Mouse (Mus musculus): ENCODE data around the gene Hist1h2bf. TPM values are rescaled to one million over a fixed set of nuclear protein-coding genes. Genes with fewer than 3 reads are reported as not detected.
A peak's percentile ranks its signal among the peaks of the same experiment; 100 is the strongest.
"Not testable (repeated sequence)": the region's sequence is repeated elsewhere in the genome, so short reads cannot be mapped to it uniquely, and the experiment has no call there.

Hist1h2bf gene
- polyA plus RNA-seq, 1 experiment from 2014 or later, result 4.1 TPM

GRCm38 (mm10) chr13:23570261-23571021, 3.6 kb downstream of the Hist1h2bf start:
- WGBS, result 2% methylated on average over 11 of the region's 41 CpGs
- H3K9ac ChIP-seq (ENCODE audit: low read depth, low read length), result peak overlapping the region; percentile 57
- peak overlapping the region; percentile 75 for H3K4me2 ChIP-seq (ENCODE audit: low read depth, low read length)
- DNase-seq (ENCODE audit: low spot score) (peak; percentile 58), ATAC-seq (ENCODE audit: low read depth) (peak; percentile 2; the same call in 1 of the 2 replicates)
- H3K4me3 ChIP-seq (ENCODE audit: low read depth, low read length), result peak overlapping the region; percentile 52
- H3K9me3 ChIP-seq (ENCODE audit: control insufficient read depth, low read length); H3K36me3 ChIP-seq (ENCODE audit: control insufficient read depth, insufficient read depth, low read length); H3K27me3 ChIP-seq (replicated peaks; ENCODE audit: control insufficient read depth, insufficient read depth, low read length); H3K4me1 ChIP-seq (ENCODE audit: control insufficient read depth, insufficient read depth, low read length): not testable (repeated sequence)
- H3K27ac ChIP-seq (replicated peaks; ENCODE audit: low read depth, low read length), result peak overlapping the region; percentile 94

GRCm38 (mm10) chr13:23564482-23564881, 9.5 kb downstream of the Hist1h2bf start:
- Histone ChIP-seq H3K27ac (replicated peaks; ENCODE audit: low read depth, low read length) (peak overlapping the region; percentile 98), H3K4me1 (ENCODE audit: control insufficient read depth, insufficient read depth, low read length) (no peaks in the 10 kb centered on the region), H3K4me3 (ENCODE audit: low read depth, low read length) (no peak overlapping the region), H3K9ac (ENCODE audit: low read depth, low read length) (no peak overlapping the region), H3K36me3 (ENCODE audit: control insufficient read depth, insufficient read depth, low read length) (no peaks in the 10 kb centered on the region), H3K4me2 (ENCODE audit: low read depth, low read length) (no peak overlapping the region), H3K27me3 (replicated peaks; ENCODE audit: control insufficient read depth, insufficient read depth, low read length) (no peaks in the 10 kb centered on the region), H3K9me3 (ENCODE audit: control insufficient read depth, low read length) (no peaks in the 10 kb centered on the region)
- ATAC-seq (ENCODE audit: low read depth) (no peak), DNase-seq (ENCODE audit: low spot score) (no peak)
- 89% methylated on average over 2 of the region's 2 CpGs for WGBS

GRCm38 (mm10) chr13:23562699-23563462, 11.1 kb downstream of the Hist1h2bf start:
- peak overlapping the region; percentile 63 for H3K9ac ChIP-seq (ENCODE audit: low read depth, low read length)
- H3K4me2 ChIP-seq (ENCODE audit: low read depth, low read length), result peak overlapping the region; percentile 70
- H3K4me3 ChIP-seq (ENCODE audit: low read depth, low read length), result peak overlapping the region; percentile 42
- ATAC-seq (ENCODE audit: low read depth) (peak; percentile 45), DNase-seq (ENCODE audit: low spot score) (peak; percentile 91)
- no peaks in the 10 kb centered on the region for H3K9me3 ChIP-seq (ENCODE audit: control insufficient read depth, low read length)
- H3K36me3 ChIP-seq (ENCODE audit: control insufficient read depth, insufficient read depth, low read length), result no peaks in the 10 kb centered on the region
- WGBS, result 3% methylated on average over 18 of the region's 18 CpGs
- H3K27me3 ChIP-seq (replicated peaks; ENCODE audit: control insufficient read depth, insufficient read depth, low read length), result no peaks in the 10 kb centered on the region
- peak overlapping the region; percentile 98 for H3K27ac ChIP-seq (replicated peaks; ENCODE audit: low read depth, low read length)
- no peaks in the 10 kb centered on the region for H3K4me1 ChIP-seq (ENCODE audit: control insufficient read depth, insufficient read depth, low read length)

GRCm38 (mm10) chr13:23561883-23562659, 11.9 kb downstream of the Hist1h2bf start, which contains the start of gene Hist1h3e:
TSS of gene Hist1h3e (minus strand) at chr13:23562369.
- DNase-seq (ENCODE audit: low spot score), result peak; percentile 99
- H3K4me2 ChIP-seq (ENCODE audit: low read depth, low read length), result peak within 1 kb of the TSS; percentile 70
- H3K9me3 ChIP-seq (ENCODE audit: control insufficient read depth, low read length); H3K36me3 ChIP-seq (ENCODE audit: control insufficient read depth, insufficient read depth, low read length); H3K4me1 ChIP-seq (ENCODE audit: control insufficient read depth, insufficient read depth, low read length); H3K27me3 ChIP-seq (replicated peaks; ENCODE audit: control insufficient read depth, insufficient read depth, low read length): not testable (repeated sequence)
- peak within 1 kb of the TSS; percentile 63 for H3K9ac ChIP-seq (ENCODE audit: low read depth, low read length)
- WGBS, result 0% methylated on average over 35 of the region's 67 CpGs
- ATAC-seq (ENCODE audit: low read depth), result peak; percentile 93
- H3K4me3 ChIP-seq (ENCODE audit: low read depth, low read length), result peak within 1 kb of the TSS; percentile 42
- H3K27ac ChIP-seq (replicated peaks; ENCODE audit: low read depth, low read length), result peak within 1 kb of the TSS; percentile 98

GRCm38 (mm10) chr13:23561531-23561882, 12.5 kb downstream of the Hist1h2bf start:
- Histone ChIP-seq H3K27ac (replicated peaks; ENCODE audit: low read depth, low read length) (peak overlapping the region; percentile 98), H3K9ac (ENCODE audit: low read depth, low read length) (peak overlapping the region; percentile 63), H3K4me2 (ENCODE audit: low read depth, low read length) (peak overlapping the region; percentile 70), H3K4me3 (ENCODE audit: low read depth, low read length) (peak overlapping the region; percentile 42)
- H3K36me3 ChIP-seq (ENCODE audit: control insufficient read depth, insufficient read depth, low read length); H3K4me1 ChIP-seq (ENCODE audit: control insufficient read depth, insufficient read depth, low read length); DNase-seq (ENCODE audit: low spot score); H3K27me3 ChIP-seq (replicated peaks; ENCODE audit: control insufficient read depth, insufficient read depth, low read length); ATAC-seq (ENCODE audit: low read depth); H3K9me3 ChIP-seq (ENCODE audit: control insufficient read depth, low read length): not testable (repeated sequence)
- WGBS, result 4% methylated on average over 2 of the region's 5 CpGs

GRCm38 (mm10) chr13:23560699-23561098, 13.3 kb downstream of the Hist1h2bf start:
- not testable (repeated sequence) for H3K36me3 ChIP-seq (ENCODE audit: control insufficient read depth, insufficient read depth, low read length); ATAC-seq (ENCODE audit: low read depth); H3K4me1 ChIP-seq (ENCODE audit: control insufficient read depth, insufficient read depth, low read length); H3K4me3 ChIP-seq (ENCODE audit: low read depth, low read length); H3K9me3 ChIP-seq (ENCODE audit: control insufficient read depth, low read length); H3K27me3 ChIP-seq (replicated peaks; ENCODE audit: control insufficient read depth, insufficient read depth, low read length)
- peak overlapping the region; percentile 29 for H3K4me2 ChIP-seq (ENCODE audit: low read depth, low read length)
- DNase-seq (ENCODE audit: low spot score), result peak; percentile 12
- H3K9ac ChIP-seq (ENCODE audit: low read depth, low read length), result 0 out of 2 replicates have a peak overlapping the region, but pooled peaks have one; percentile 34
- H3K27ac ChIP-seq (replicated peaks; ENCODE audit: low read depth, low read length), result peak overlapping the region; percentile 28; the same call in 1 of the 2 replicates
- 15% methylated on average over 2 of the region's 2 CpGs for WGBS

- Histone ChIP-seq H3K27me3 (replicated peaks; ENCODE audit: control insufficient read depth, insufficient read depth, low read length) (no peaks in the 10 kb centered on the region), H3K4me3 (ENCODE audit: low read depth, low read length) (no peak overlapping the region), H3K4me1 (ENCODE audit: control insufficient read depth, insufficient read depth, low read length) (peaks cover 10% of the 10 kb centered on the region; the same call in 1 of the 2 replicates), H3K9me3 (ENCODE audit: control insufficient read depth, low read length) (no peaks in the 10 kb centered on the region), H3K4me2 (ENCODE audit: low read depth, low read length) (peak overlapping the region; percentile 97), H3K36me3 (ENCODE audit: control insufficient read depth, insufficient read depth, low read length) (no peaks in the 10 kb centered on the region), H3K27ac (replicated peaks; ENCODE audit: low read depth, low read length) (peak overlapping the region; percentile 98), H3K9ac (ENCODE audit: low read depth, low read length) (no peak overlapping the region)
- WGBS, result 45% methylated on average over 3 of the region's 3 CpGs
- ATAC-seq (ENCODE audit: low read depth) (no peak), DNase-seq (ENCODE audit: low spot score) (no peak)
Observed at GRCm38 (mm10) chr13:23556906-23557305, 17.1 kb downstream of the Hist1h2bf start.

- Histone ChIP-seq H3K27me3 (replicated peaks; ENCODE audit: control insufficient read depth, insufficient read depth, low read length) (no peaks in the 10 kb centered on the region), H3K4me2 (ENCODE audit: low read depth, low read length) (peak overlapping the region; percentile 97), H3K9ac (ENCODE audit: low read depth, low read length) (peak overlapping the region; percentile 87), H3K27ac (replicated peaks; ENCODE audit: low read depth, low read length) (peak overlapping the region; percentile 98), H3K4me1 (ENCODE audit: control insufficient read depth, insufficient read depth, low read length) (peaks cover 11% of the 10 kb centered on the region; the same call in 1 of the 2 replicates), H3K4me3 (ENCODE audit: low read depth, low read length) (peak overlapping the region; percentile 58), H3K9me3 (ENCODE audit: control insufficient read depth, low read length) (no peaks in the 10 kb centered on the region), H3K36me3 (ENCODE audit: control insufficient read depth, insufficient read depth, low read length) (no peaks in the 10 kb centered on the region)
- peak; percentile 98 for DNase-seq (ENCODE audit: low spot score)
- WGBS, result under 1% methylated on average over 18 of the region's 18 CpGs
- ATAC-seq (ENCODE audit: low read depth), result peak; percentile 71
Observed at GRCm38 (mm10) chr13:23555839-23556416, 18.1 kb downstream of the Hist1h2bf start.
